Mouse (Mus musculus): Measurements from ENCODE around the gene Scamp1. TPM values are rescaled to one million over a fixed set of nuclear protein-coding genes. Genes with fewer than 3 reads are reported as not detected.
A peak's percentile ranks its signal among the peaks of the same experiment; 100 is the strongest.

Gene Scamp1
- polyA plus RNA-seq, 1 experiment from 2014 or later, result 28.8 TPM

DNA sequence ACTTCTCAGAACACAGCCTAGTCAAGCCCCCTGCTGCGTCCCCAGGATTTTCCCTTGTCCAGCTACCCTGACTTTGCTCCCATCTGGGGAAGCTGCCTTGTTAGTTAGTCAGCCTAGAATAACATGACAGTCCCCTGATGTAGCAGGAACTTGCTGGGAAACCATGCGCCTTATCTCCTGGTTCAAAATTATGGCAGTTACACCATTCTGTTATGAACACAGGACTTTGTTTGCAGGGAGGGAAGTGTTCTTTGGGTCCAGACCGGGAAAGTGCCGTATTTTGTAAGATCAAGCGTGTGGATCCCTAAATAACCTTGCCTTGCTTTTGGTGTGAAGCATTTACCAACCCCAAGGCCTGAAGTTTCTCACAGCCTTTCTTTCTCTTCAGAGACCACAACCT lies 114.0 kb downstream of the Scamp1 start:
- no peak overlapping the region for H3K27ac ChIP-seq (ENCODE audit: low read depth)
- ATAC-seq (ENCODE audit: insufficient read depth) (no peak), DNase-seq (no peak)
- H3K36me3 ChIP-seq (ENCODE audit: insufficient read depth), result peaks cover 8% of the 10 kb centered on the region; the same call in 1 of the 2 replicates
- no peaks in the 10 kb centered on the region for H3K9me3 ChIP-seq (ENCODE audit: low read depth, low read length)
- no peak for TF ChIP-seq CTCF (IDR thresholded peaks at IDR 0.05; ENCODE audit: low read depth)
- no peak overlapping the region for H3K4me3 ChIP-seq (ENCODE audit: low read depth, low read length)
- 71% methylated on average over 5 of the region's 5 CpGs for WGBS
- no peak overlapping the region for H3K9ac ChIP-seq
- peaks cover 30% of the 10 kb centered on the region for H3K4me1 ChIP-seq (ENCODE audit: insufficient read depth)
- H3K4me2 ChIP-seq, result no peak overlapping the region
- H3K27me3 ChIP-seq (ENCODE audit: insufficient read depth, low read length), result no peaks in the 10 kb centered on the region

DNA sequence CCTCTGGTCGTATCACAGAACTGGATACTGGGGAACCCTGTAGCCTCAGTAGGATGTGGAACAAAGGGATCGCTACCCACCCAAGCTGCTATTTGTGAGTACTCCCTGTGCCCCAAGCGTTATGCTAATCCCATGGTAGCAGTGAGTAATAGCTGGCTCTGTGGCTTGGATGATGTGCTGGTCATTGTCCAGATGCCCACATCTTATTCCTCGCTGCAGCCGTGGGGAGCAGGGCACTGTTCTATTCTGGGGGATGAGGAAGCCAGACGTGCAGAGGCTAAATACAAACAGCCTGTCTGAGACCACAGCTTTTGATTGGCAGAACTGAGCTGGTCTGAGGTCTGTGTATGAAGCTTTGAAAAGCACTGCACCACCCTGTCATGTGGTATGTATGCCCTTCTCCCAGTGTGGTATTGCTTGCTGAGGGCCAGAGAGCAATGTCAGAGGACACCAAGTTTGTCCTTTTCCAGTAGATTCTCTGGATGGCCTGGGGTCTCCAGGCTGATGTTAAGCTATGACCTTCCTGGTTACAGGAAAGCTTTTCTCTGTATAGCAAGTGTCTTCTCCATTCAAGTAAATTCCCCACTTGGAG lies 116.2 kb downstream of the Scamp1 start:
- H3K9me3 ChIP-seq (ENCODE audit: low read depth, low read length), result no peaks in the 10 kb centered on the region
- H3K4me2 ChIP-seq, result no peak overlapping the region
- no peak for DNase-seq
- H3K4me3 ChIP-seq (ENCODE audit: low read depth, low read length), result no peak overlapping the region
- no peak overlapping the region for H3K9ac ChIP-seq
- TF ChIP-seq CTCF (IDR thresholded peaks at IDR 0.05; ENCODE audit: low read depth), result no peak
- H3K36me3 ChIP-seq (ENCODE audit: insufficient read depth), result no peaks in the 10 kb centered on the region
- no peak for ATAC-seq (ENCODE audit: insufficient read depth)
- H3K27me3 ChIP-seq (ENCODE audit: insufficient read depth, low read length), result no peaks in the 10 kb centered on the region
- H3K4me1 ChIP-seq (ENCODE audit: insufficient read depth), result peaks cover 16% of the 10 kb centered on the region
- WGBS, result 70% methylated on average over 6 of the region's 6 CpGs
- no peak overlapping the region for H3K27ac ChIP-seq (ENCODE audit: low read depth)

DNA sequence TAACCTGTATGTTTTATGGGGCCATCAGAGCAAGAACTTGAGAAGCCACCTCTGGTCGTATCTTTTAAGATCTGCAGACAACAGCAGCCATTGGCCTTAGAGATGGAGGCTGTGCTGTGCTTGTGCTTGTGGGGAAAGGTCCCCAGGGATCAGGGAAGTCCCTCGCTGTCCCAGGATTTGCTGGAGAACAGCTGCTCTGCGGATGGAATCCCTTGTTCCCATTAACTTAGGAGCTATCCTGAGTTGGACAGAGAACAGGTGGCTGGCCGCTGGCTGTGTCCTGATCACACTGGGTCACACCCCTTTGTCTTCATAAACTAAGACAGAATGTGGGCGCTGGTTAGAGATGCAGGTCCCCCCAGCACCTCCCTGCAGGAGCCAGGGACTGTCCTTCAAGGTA lies 117.3 kb downstream of the Scamp1 start:
- H3K27ac ChIP-seq (ENCODE audit: low read depth), result no peak overlapping the region
- H3K9ac ChIP-seq, result no peak overlapping the region
- DNase-seq (no peak), ATAC-seq (ENCODE audit: insufficient read depth) (no peak)
- no peak for TF ChIP-seq CTCF (IDR thresholded peaks at IDR 0.05; ENCODE audit: low read depth)
- H3K9me3 ChIP-seq (ENCODE audit: low read depth, low read length), result no peaks in the 10 kb centered on the region
- H3K4me1 ChIP-seq (ENCODE audit: insufficient read depth), result peaks cover 6% of the 10 kb centered on the region; the same call in 1 of the 2 replicates
- no peak overlapping the region for H3K4me2 ChIP-seq
- H3K36me3 ChIP-seq (ENCODE audit: insufficient read depth), result no peaks in the 10 kb centered on the region
- WGBS, result 76% methylated on average over 5 of the region's 5 CpGs
- H3K27me3 ChIP-seq (ENCODE audit: insufficient read depth, low read length), result no peaks in the 10 kb centered on the region
- H3K4me3 ChIP-seq (ENCODE audit: low read depth, low read length), result no peak overlapping the region

DNA sequence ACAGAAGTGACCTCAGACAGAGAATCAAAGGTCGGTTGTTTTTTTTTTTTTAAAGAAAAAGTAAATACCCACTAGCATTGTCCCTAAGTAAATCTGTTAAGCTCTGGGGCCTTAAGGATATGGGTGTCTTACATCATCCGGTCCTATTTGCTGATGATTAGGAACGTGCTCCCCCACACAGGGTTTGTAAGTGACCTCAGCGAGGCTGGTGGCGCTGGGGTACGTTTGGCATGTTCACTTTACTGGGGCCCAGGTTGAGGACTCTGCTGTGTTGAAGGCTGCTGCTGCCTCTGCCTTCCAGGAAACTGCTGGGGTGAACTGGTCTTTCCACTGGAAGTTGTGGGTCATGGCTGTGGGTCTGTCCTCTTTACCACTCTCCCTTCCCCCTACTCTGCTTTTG lies 121.2 kb downstream of the Scamp1 start:
- 55% methylated on average over 6 of the region's 6 CpGs for WGBS
- no peak overlapping the region for H3K4me2 ChIP-seq
- TF ChIP-seq CTCF (IDR thresholded peaks at IDR 0.05; ENCODE audit: low read depth), result no peak
- H3K27ac ChIP-seq (ENCODE audit: low read depth), result no peak overlapping the region
- H3K9me3 ChIP-seq (ENCODE audit: low read depth, low read length), result no peaks in the 10 kb centered on the region
- no peak for ATAC-seq (ENCODE audit: insufficient read depth)
- DNase-seq, result no peak
- H3K9ac ChIP-seq, result no peak overlapping the region
- H3K4me1 ChIP-seq (ENCODE audit: insufficient read depth), result no peaks in the 10 kb centered on the region
- no peaks in the 10 kb centered on the region for H3K27me3 ChIP-seq (ENCODE audit: insufficient read depth, low read length)
- no peak overlapping the region for H3K4me3 ChIP-seq (ENCODE audit: low read depth, low read length)
- no peaks in the 10 kb centered on the region for H3K36me3 ChIP-seq (ENCODE audit: insufficient read depth)

DNA sequence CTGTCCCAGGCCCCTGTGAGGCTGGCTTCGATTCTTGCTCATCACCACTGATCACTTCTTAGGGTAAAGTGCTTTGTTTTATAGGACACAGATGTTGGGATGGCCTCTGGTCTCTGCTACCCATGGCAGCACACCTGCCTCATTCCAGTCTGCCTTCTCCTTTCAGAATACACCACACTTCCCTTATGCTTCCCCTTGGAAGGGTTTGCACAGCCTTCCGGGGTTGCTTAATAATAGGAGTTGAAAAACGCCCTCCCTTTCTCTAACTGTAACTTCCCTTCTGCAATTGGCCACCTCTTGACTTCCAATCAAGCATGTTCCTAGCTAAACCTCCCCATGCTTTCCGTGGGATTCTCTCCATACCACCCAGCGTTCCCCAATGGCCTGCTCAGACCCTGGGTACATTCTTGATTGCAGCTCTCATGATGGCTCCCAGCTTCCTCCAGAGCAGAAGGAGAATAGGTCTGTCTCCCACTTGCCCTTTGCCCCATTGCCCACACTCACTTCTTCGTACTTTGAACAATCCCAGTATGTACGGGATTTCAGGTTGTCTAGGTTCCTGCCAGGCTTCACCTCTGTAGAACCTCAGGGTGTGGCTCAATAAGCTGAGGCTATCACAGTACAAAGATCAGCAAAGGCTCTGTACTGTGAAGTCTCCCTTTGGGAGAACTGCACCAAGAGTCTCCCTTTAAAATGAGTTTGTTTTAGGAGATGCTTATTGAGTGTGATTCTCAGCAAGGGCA lies 126.0 kb downstream of the Scamp1 start:
- H3K9me3 ChIP-seq (ENCODE audit: low read depth, low read length), result no peaks in the 10 kb centered on the region
- H3K27me3 ChIP-seq (ENCODE audit: insufficient read depth, low read length), result no peaks in the 10 kb centered on the region
- H3K36me3 ChIP-seq (ENCODE audit: insufficient read depth), result no peaks in the 10 kb centered on the region
- H3K4me2 ChIP-seq, result no peak overlapping the region
- 77% methylated on average over 7 of the region's 7 CpGs for WGBS
- H3K9ac ChIP-seq, result no peak overlapping the region; the same call in 1 of the 2 replicates
- H3K4me1 ChIP-seq (ENCODE audit: insufficient read depth), result no peaks in the 10 kb centered on the region
- TF ChIP-seq CTCF (IDR thresholded peaks at IDR 0.05; ENCODE audit: low read depth), result no peak
- ATAC-seq (ENCODE audit: insufficient read depth) (peak; percentile 11; the same call in 1 of the 2 replicates), DNase-seq (no peak)
- no peak overlapping the region for H3K4me3 ChIP-seq (ENCODE audit: low read depth, low read length)
- peak overlapping the region; percentile 67; the same call in 1 of the 2 replicates for H3K27ac ChIP-seq (ENCODE audit: low read depth)

DNA sequence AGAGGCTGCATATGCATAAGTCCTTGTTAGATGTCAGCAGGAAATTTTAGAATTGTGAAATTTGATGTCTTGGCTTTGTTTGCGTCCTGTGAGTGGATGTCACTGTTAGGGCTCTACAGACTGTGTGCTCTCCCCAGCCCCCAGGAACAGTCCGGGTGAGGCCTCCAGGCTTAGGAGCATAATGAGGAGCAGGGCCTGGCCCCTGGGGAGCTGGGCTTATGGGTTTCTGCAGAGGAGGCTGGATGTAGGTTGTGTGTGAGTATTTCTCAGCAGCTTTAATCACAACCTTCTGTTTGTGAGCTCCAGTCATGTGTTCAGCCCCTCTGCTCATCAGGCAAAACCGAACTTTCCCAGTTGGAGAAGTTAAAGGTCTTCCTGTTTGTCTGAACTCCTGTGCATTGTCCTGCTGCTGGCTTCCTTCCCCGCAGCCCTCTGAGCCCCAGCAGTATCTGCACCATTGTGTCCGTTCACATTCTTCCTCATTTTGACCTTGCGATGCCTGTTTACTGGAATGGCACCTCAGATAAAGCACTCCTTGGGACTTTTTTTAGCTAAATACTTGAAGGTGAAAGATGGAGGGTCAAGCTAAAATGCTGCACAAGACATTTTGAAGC lies 126.7 kb downstream of the Scamp1 start:
- H3K27me3 ChIP-seq (ENCODE audit: insufficient read depth, low read length), result no peaks in the 10 kb centered on the region
- no peak overlapping the region; the same call in 1 of the 2 replicates for H3K9ac ChIP-seq
- no peaks in the 10 kb centered on the region for H3K4me1 ChIP-seq (ENCODE audit: insufficient read depth)
- ATAC-seq (ENCODE audit: insufficient read depth) (peak; percentile 38; the same call in 1 of the 2 replicates), DNase-seq (no peak)
- TF ChIP-seq CTCF (IDR thresholded peaks at IDR 0.05; ENCODE audit: low read depth), result no peak
- no peak overlapping the region for H3K4me3 ChIP-seq (ENCODE audit: low read depth, low read length)
- H3K27ac ChIP-seq (ENCODE audit: low read depth), result peak overlapping the region; percentile 67; the same call in 1 of the 2 replicates
- no peaks in the 10 kb centered on the region for H3K9me3 ChIP-seq (ENCODE audit: low read depth, low read length)
- H3K4me2 ChIP-seq, result no peak overlapping the region
- 47% methylated on average over 6 of the region's 6 CpGs for WGBS
- H3K36me3 ChIP-seq (ENCODE audit: insufficient read depth), result no peaks in the 10 kb centered on the region

Measured in lung, embryonic 14.5 days (tissue).